Mouse (Mus musculus): ENCODE measurements around the gene Arhgap15.

- TF ChIP-seq CTCF (IDR thresholded peaks at IDR 0.05; ENCODE audit: insufficient read depth, low read depth, low read length) (no peak), POLR2A (IDR thresholded peaks at IDR 0.05; ENCODE audit: insufficient read depth, low read depth, low read length) (no peak)
Observed at GRCm38 (mm10) chr2:44102351-44102750, 353.7 kb downstream of the Arhgap15 start.
